Mouse (Mus musculus): ENCODE results near the gene Skil. TPM values are rescaled to one million over a fixed set of nuclear protein-coding genes. Genes with fewer than 3 reads are reported as not detected.
A peak's percentile ranks its signal among the peaks of the same experiment; 100 is the strongest.

The Skil gene
- total and polyA plus RNA-seq, 2 experiments, result 2.0 to 5.8 TPM

GRCm38 (mm10) chr3:31100026-31100425 lies 5.2 kb downstream of the Skil start:
- peaks cover 5% of the 10 kb centered on the region; the same call in 1 of the 2 replicates for H3K36me3 ChIP-seq (ENCODE audit: control insufficient read depth, insufficient read depth, low read length)
- H3K27ac ChIP-seq (replicated peaks; ENCODE audit: insufficient read depth, low read depth, low read length), result no peak overlapping the region
- peaks cover 16% of the 10 kb centered on the region; the same call in 1 of the 2 replicates for H3K4me1 ChIP-seq (ENCODE audit: control insufficient read depth, insufficient read depth, low read length)
- no peaks in the 10 kb centered on the region for H3K27me3 ChIP-seq (ENCODE audit: control insufficient read depth, insufficient read depth, low read length)
- H3K4me3 ChIP-seq (ENCODE audit: insufficient read depth, low read depth, low read length), result no peak overlapping the region
- no peak for DNase-seq (ENCODE audit: extremely low read depth, low read depth, low spot score)
- H3K79me2 ChIP-seq (ENCODE audit: control insufficient read depth, insufficient read depth, low read length), result peaks cover 21% of the 10 kb centered on the region; the same call in 1 of the 2 replicates
- no peak for TF ChIP-seq CTCF (IDR thresholded peaks at IDR 0.05; ENCODE audit: low read depth, low read length)
- TF ChIP-seq POLR2A (IDR thresholded peaks at IDR 0.05; ENCODE audit: extremely low read depth, insufficient read depth, low read length), result no peak
- WGBS, result 84% methylated on average over 5 of the region's 5 CpGs
- no peak overlapping the region for H3K9ac ChIP-seq (ENCODE audit: low read depth, low read length)

GRCm38 (mm10) chr3:31100802-31101201 lies 5.9 kb downstream of the Skil start:
- 94% methylated on average over 3 of the region's 3 CpGs for WGBS
- TF ChIP-seq CTCF (IDR thresholded peaks at IDR 0.05; ENCODE audit: low read depth, low read length), result no peak
- H3K27me3 ChIP-seq (ENCODE audit: control insufficient read depth, insufficient read depth, low read length), result no peaks in the 10 kb centered on the region
- no peak overlapping the region for H3K4me3 ChIP-seq (ENCODE audit: insufficient read depth, low read depth, low read length)
- H3K4me1 ChIP-seq (ENCODE audit: control insufficient read depth, insufficient read depth, low read length), result peaks cover 16% of the 10 kb centered on the region; the same call in 1 of the 2 replicates
- no peak for DNase-seq (ENCODE audit: extremely low read depth, low read depth, low spot score)
- H3K27ac ChIP-seq (replicated peaks; ENCODE audit: insufficient read depth, low read depth, low read length), result no peak overlapping the region
- H3K79me2 ChIP-seq (ENCODE audit: control insufficient read depth, insufficient read depth, low read length), result peaks cover 26% of the 10 kb centered on the region; the same call in 1 of the 2 replicates
- H3K36me3 ChIP-seq (ENCODE audit: control insufficient read depth, insufficient read depth, low read length), result peaks cover 5% of the 10 kb centered on the region; the same call in 1 of the 2 replicates
- H3K9ac ChIP-seq (ENCODE audit: low read depth, low read length), result no peak overlapping the region

DNA sequence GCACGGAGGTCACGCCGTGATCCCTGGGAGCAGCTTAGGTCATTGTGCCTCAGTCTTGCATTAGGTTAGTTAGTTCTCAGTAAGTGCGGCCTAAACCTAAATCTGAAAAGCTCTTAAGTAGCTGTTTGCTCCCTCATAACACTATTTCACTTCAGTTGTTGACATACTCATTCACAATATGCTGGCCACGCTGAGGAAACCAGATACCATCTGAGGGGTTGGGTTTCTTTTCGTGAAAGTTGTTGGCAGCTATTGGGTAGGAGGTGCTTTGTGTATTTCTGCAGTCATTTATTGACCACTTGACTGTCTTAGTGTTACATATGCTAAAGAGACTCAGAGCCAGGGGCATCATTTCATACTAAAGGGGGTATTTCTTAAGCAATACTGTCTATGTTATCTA lies 10.1 kb downstream of the Skil start:
- no peaks in the 10 kb centered on the region for H3K36me3 ChIP-seq (ENCODE audit: control insufficient read depth, insufficient read depth, low read length)
- H3K27ac ChIP-seq (replicated peaks; ENCODE audit: insufficient read depth, low read depth, low read length), result no peak overlapping the region
- H3K9ac ChIP-seq (ENCODE audit: low read depth, low read length), result no peak overlapping the region
- H3K27me3 ChIP-seq (ENCODE audit: control insufficient read depth, insufficient read depth, low read length), result no peaks in the 10 kb centered on the region
- H3K4me3 ChIP-seq (ENCODE audit: insufficient read depth, low read depth, low read length), result no peak overlapping the region
- TF ChIP-seq POLR2A (IDR thresholded peaks at IDR 0.05; ENCODE audit: extremely low read depth, insufficient read depth, low read length), result no peak
- no peak for TF ChIP-seq CTCF (IDR thresholded peaks at IDR 0.05; ENCODE audit: low read depth, low read length)
- 43% methylated on average over 6 of the region's 6 CpGs for WGBS
- DNase-seq (ENCODE audit: extremely low read depth, low read depth, low spot score), result peak; percentile 14
- H3K79me2 ChIP-seq (ENCODE audit: control insufficient read depth, insufficient read depth, low read length), result peaks cover 31% of the 10 kb centered on the region
- peaks cover 19% of the 10 kb centered on the region for H3K4me1 ChIP-seq (ENCODE audit: control insufficient read depth, insufficient read depth, low read length)

GRCm38 (mm10) chr3:31106597-31106996 lies 11.7 kb downstream of the Skil start:
- Histone ChIP-seq H3K79me2 (ENCODE audit: control insufficient read depth, insufficient read depth, low read length) (peaks cover 33% of the 10 kb centered on the region), H3K27me3 (ENCODE audit: control insufficient read depth, insufficient read depth, low read length) (no peaks in the 10 kb centered on the region), H3K4me3 (ENCODE audit: insufficient read depth, low read depth, low read length) (no peak overlapping the region), H3K4me1 (ENCODE audit: control insufficient read depth, insufficient read depth, low read length) (peaks cover 17% of the 10 kb centered on the region), H3K9ac (ENCODE audit: low read depth, low read length) (no peak overlapping the region), H3K36me3 (ENCODE audit: control insufficient read depth, insufficient read depth, low read length) (peaks cover 3% of the 10 kb centered on the region; the same call in 1 of the 2 replicates), H3K27ac (replicated peaks; ENCODE audit: insufficient read depth, low read depth, low read length) (no peak overlapping the region)
- peak; percentile 18 for DNase-seq (ENCODE audit: extremely low read depth, low read depth, low spot score)
- TF ChIP-seq POLR2A (IDR thresholded peaks at IDR 0.05; ENCODE audit: extremely low read depth, insufficient read depth, low read length), result no peak
- TF ChIP-seq CTCF (IDR thresholded peaks at IDR 0.05; ENCODE audit: low read depth, low read length), result no peak
- WGBS, result 71% methylated on average over 6 of the region's 6 CpGs

DNA sequence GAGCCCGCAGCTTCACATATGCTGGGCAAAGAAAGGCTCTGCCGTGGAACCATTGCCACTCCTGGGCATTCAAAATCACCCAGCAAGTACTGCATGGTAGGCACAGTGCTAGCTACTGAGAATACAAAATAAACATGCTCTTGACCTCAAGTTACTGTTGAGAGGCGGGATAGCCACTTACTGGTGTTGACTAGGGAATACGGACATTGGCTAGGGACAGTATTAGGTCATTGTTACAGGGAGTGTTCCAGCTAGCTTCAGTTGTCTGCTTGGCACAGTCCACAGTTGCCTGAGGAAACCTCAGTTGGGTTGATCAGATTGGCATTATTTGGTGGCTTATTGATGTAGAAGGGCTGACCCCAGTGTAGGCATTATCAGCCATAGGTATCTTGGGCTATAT lies 12.8 kb downstream of the Skil start:
- H3K27ac ChIP-seq (replicated peaks; ENCODE audit: insufficient read depth, low read depth, low read length), result 0 out of 2 replicates have a peak overlapping the region, but pooled peaks have one; percentile 2
- H3K79me2 ChIP-seq (ENCODE audit: control insufficient read depth, insufficient read depth, low read length), result peaks cover 32% of the 10 kb centered on the region
- H3K27me3 ChIP-seq (ENCODE audit: control insufficient read depth, insufficient read depth, low read length), result no peaks in the 10 kb centered on the region
- no peak overlapping the region for H3K4me3 ChIP-seq (ENCODE audit: insufficient read depth, low read depth, low read length)
- H3K4me1 ChIP-seq (ENCODE audit: control insufficient read depth, insufficient read depth, low read length), result peaks cover 17% of the 10 kb centered on the region
- H3K36me3 ChIP-seq (ENCODE audit: control insufficient read depth, insufficient read depth, low read length), result peaks cover 4% of the 10 kb centered on the region; the same call in 1 of the 2 replicates
- peak; percentile 90 for DNase-seq (ENCODE audit: extremely low read depth, low read depth, low spot score)
- TF ChIP-seq POLR2A (IDR thresholded peaks at IDR 0.05; ENCODE audit: extremely low read depth, insufficient read depth, low read length) (no peak), CTCF (IDR thresholded peaks at IDR 0.05; ENCODE audit: low read depth, low read length) (no peak)
- no peak overlapping the region for H3K9ac ChIP-seq (ENCODE audit: low read depth, low read length)
- WGBS, result 37% methylated on average over 4 of the region's 4 CpGs

GRCm38 (mm10) chr3:31109108-31109507 lies 14.2 kb downstream of the Skil start:
- 71% methylated on average over 3 of the region's 3 CpGs for WGBS
- H3K4me3 ChIP-seq (ENCODE audit: insufficient read depth, low read depth, low read length), result no peak overlapping the region
- peaks cover 11% of the 10 kb centered on the region for H3K4me1 ChIP-seq (ENCODE audit: control insufficient read depth, insufficient read depth, low read length)
- H3K27me3 ChIP-seq (ENCODE audit: control insufficient read depth, insufficient read depth, low read length), result no peaks in the 10 kb centered on the region
- TF ChIP-seq POLR2A (IDR thresholded peaks at IDR 0.05; ENCODE audit: extremely low read depth, insufficient read depth, low read length), result no peak
- no peak for TF ChIP-seq CTCF (IDR thresholded peaks at IDR 0.05; ENCODE audit: low read depth, low read length)
- H3K36me3 ChIP-seq (ENCODE audit: control insufficient read depth, insufficient read depth, low read length), result peaks cover 14% of the 10 kb centered on the region
- no peak for DNase-seq (ENCODE audit: extremely low read depth, low read depth, low spot score)
- H3K27ac ChIP-seq (replicated peaks; ENCODE audit: insufficient read depth, low read depth, low read length), result no peak overlapping the region
- peaks cover 27% of the 10 kb centered on the region for H3K79me2 ChIP-seq (ENCODE audit: control insufficient read depth, insufficient read depth, low read length)
- H3K9ac ChIP-seq (ENCODE audit: low read depth, low read length), result no peak overlapping the region

Measured in liver, adult 2 months (tissue).